Mouse (Mus musculus) MEL-GATA-1-ER (cell line): ENCODE data around the gene Pgr.

Experiments
- DNase-seq: peaks from one replicate; pipeline ENCODE4 v3.0.0-alpha.2; 2012; ENCODE audit warnings: low read depth; ENCODE audit errors: extremely low read depth

The Pgr gene

GRCm38 (mm10) chr9:8899616-8900202 is at the start of gene Pgr:
TSS of gene Pgr (plus strand) at chr9:8899833.
- no peak for DNase-seq

- no peak for DNase-seq
These were observed 42.2 kb upstream of the Pgr start for GRCm38 (mm10) chr9:8857455-8857854.

- DNase-seq: no peak
These were observed 31.1 kb upstream of the Pgr start for GRCm38 (mm10) chr9:8868511-8868910.

- no peak for DNase-seq
These were observed 4.4 kb upstream of the Pgr start for GRCm38 (mm10) chr9:8895205-8895604.

- no peak for DNase-seq
These were observed 775 bp downstream of the Pgr start for GRCm38 (mm10) chr9:8900203-8901012.

GRCm38 (mm10) chr9:8901013-8901646 is 1.5 kb downstream of the Pgr start:
- no peak for DNase-seq

GRCm38 (mm10) chr9:8901647-8902131 is 2.1 kb downstream of the Pgr start:
- DNase-seq: no peak

- DNase-seq: no peak
These were observed 2.6 kb downstream of the Pgr start for GRCm38 (mm10) chr9:8902277-8902676.

GRCm38 (mm10) chr9:8927561-8927960 is 27.9 kb downstream of the Pgr start:
- no peak for DNase-seq

- DNase-seq: no peak
These were observed 38.1 kb downstream of the Pgr start for GRCm38 (mm10) chr9:8937753-8938152.

GRCm38 (mm10) chr9:8953306-8953705 is 53.7 kb downstream of the Pgr start:
- no peak for DNase-seq

GRCm38 (mm10) chr9:8964512-8965133 is 65.0 kb downstream of the Pgr start:
- peak; percentile 1 for DNase-seq

- no peak for DNase-seq
These were observed 70.6 kb downstream of the Pgr start for GRCm38 (mm10) chr9:8970240-8970639.

GRCm38 (mm10) chr9:8971491-8971890 is 71.9 kb downstream of the Pgr start, which contains the start of gene Gm16485:
TSS of gene Gm16485 (plus strand) at chr9:8971791.
- DNase-seq: no peak

- DNase-seq: no peak
These were observed 78.1 kb downstream of the Pgr start for GRCm38 (mm10) chr9:8977775-8978174.

- no peak for DNase-seq
These were observed 82.7 kb downstream of the Pgr start for GRCm38 (mm10) chr9:8982315-8982714.

- DNase-seq: no peak
These were observed 96.9 kb downstream of the Pgr start for GRCm38 (mm10) chr9:8996494-8996893.

- no peak for DNase-seq
These were observed 101.5 kb downstream of the Pgr start for GRCm38 (mm10) chr9:9001170-9001569.

GRCm38 (mm10) chr9:9015108-9015507 is 115.5 kb downstream of the Pgr start:
- no peak for DNase-seq
